Mouse (Mus musculus): ENCODE measurements at regions not wholly inside any gene's neighbourhood (a gene's known extent, or its start where the extent isn't known, plus 50 kb on each side); places are given as distances from the start of the nearest gene placed in this dataset.

- no peaks in the 10 kb centered on the region for H3K36me3 ChIP-seq (ENCODE audit: control insufficient read depth, insufficient read depth, low read length)
- H3K27ac ChIP-seq (ENCODE audit: control insufficient read depth, insufficient read depth, low read depth, low read length): no peak overlapping the region
- H3K4me3 ChIP-seq (ENCODE audit: control insufficient read depth, low read depth, low read length): no peak overlapping the region
- no peaks in the 10 kb centered on the region for H3K4me1 ChIP-seq (ENCODE audit: control insufficient read depth, insufficient read depth, low read length)
- H3K27me3 ChIP-seq (ENCODE audit: control insufficient read depth, insufficient read depth, low read length): no peaks in the 10 kb centered on the region
- TF ChIP-seq POLR2A (IDR thresholded peaks at IDR 0.05; ENCODE audit: control insufficient read depth, low read depth, low read length) (no peak), CTCF (IDR thresholded peaks at IDR 0.05; ENCODE audit: control insufficient read depth, insufficient read depth, insufficient replicate concordance, low read depth, low read length) (no peak)
Observed at GRCm38 (mm10) chr2:170257671-170258235, 109.8 kb upstream of the Zfp217 start.

GRCm38 (mm10) chr2:170255997-170256396, 108.1 kb upstream of the Zfp217 start:
- Histone ChIP-seq H3K4me3 (ENCODE audit: control insufficient read depth, low read depth, low read length) (no peak overlapping the region), H3K4me1 (ENCODE audit: control insufficient read depth, insufficient read depth, low read length) (no peaks in the 10 kb centered on the region), H3K27me3 (ENCODE audit: control insufficient read depth, insufficient read depth, low read length) (no peaks in the 10 kb centered on the region), H3K27ac (ENCODE audit: control insufficient read depth, insufficient read depth, low read depth, low read length) (no peak overlapping the region), H3K36me3 (ENCODE audit: control insufficient read depth, insufficient read depth, low read length) (no peaks in the 10 kb centered on the region)
- TF ChIP-seq POLR2A (IDR thresholded peaks at IDR 0.05; ENCODE audit: control insufficient read depth, low read depth, low read length) (no peak), CTCF (IDR thresholded peaks at IDR 0.05; ENCODE audit: control insufficient read depth, insufficient read depth, insufficient replicate concordance, low read depth, low read length) (peak; percentile 66; the same call in 1 of the 2 replicates)

GRCm38 (mm10) chr2:170255533-170255932, 107.6 kb upstream of the Zfp217 start:
- H3K4me1 ChIP-seq (ENCODE audit: control insufficient read depth, insufficient read depth, low read length): no peaks in the 10 kb centered on the region
- H3K27me3 ChIP-seq (ENCODE audit: control insufficient read depth, insufficient read depth, low read length): no peaks in the 10 kb centered on the region
- no peak overlapping the region for H3K4me3 ChIP-seq (ENCODE audit: control insufficient read depth, low read depth, low read length)
- no peaks in the 10 kb centered on the region for H3K36me3 ChIP-seq (ENCODE audit: control insufficient read depth, insufficient read depth, low read length)
- H3K27ac ChIP-seq (ENCODE audit: control insufficient read depth, insufficient read depth, low read depth, low read length): no peak overlapping the region
- TF ChIP-seq POLR2A (IDR thresholded peaks at IDR 0.05; ENCODE audit: control insufficient read depth, low read depth, low read length) (no peak), CTCF (IDR thresholded peaks at IDR 0.05; ENCODE audit: control insufficient read depth, insufficient read depth, insufficient replicate concordance, low read depth, low read length) (no peak)

- TF ChIP-seq POLR2A (IDR thresholded peaks at IDR 0.05; ENCODE audit: control insufficient read depth, low read depth, low read length) (no peak), CTCF (IDR thresholded peaks at IDR 0.05; ENCODE audit: control insufficient read depth, insufficient read depth, insufficient replicate concordance, low read depth, low read length) (no peak)
Observed at GRCm38 (mm10) chr2:170253681-170254440, 106.0 kb upstream of the Zfp217 start.

GRCm38 (mm10) chr2:170252255-170253034, 104.5 kb upstream of the Zfp217 start:
- TF ChIP-seq CTCF (IDR thresholded peaks at IDR 0.05; ENCODE audit: control insufficient read depth, insufficient read depth, insufficient replicate concordance, low read depth, low read length) (no peak), POLR2A (IDR thresholded peaks at IDR 0.05; ENCODE audit: control insufficient read depth, low read depth, low read length) (no peak)
- no peaks in the 10 kb centered on the region for H3K36me3 ChIP-seq (ENCODE audit: control insufficient read depth, insufficient read depth, low read length)
- no peaks in the 10 kb centered on the region for H3K27me3 ChIP-seq (ENCODE audit: control insufficient read depth, insufficient read depth, low read length)
- no peak overlapping the region for H3K4me3 ChIP-seq (ENCODE audit: control insufficient read depth, low read depth, low read length)
- H3K4me1 ChIP-seq (ENCODE audit: control insufficient read depth, insufficient read depth, low read length): no peaks in the 10 kb centered on the region
- no peak overlapping the region for H3K27ac ChIP-seq (ENCODE audit: control insufficient read depth, insufficient read depth, low read depth, low read length)

More at GRCm38 (mm10) chr2:170253681-170254440, 106.0 kb upstream of the Zfp217 start:
- Histone ChIP-seq H3K4me1 (ENCODE audit: control insufficient read depth, insufficient read depth, low read length) (no peaks in the 10 kb centered on the region), H3K36me3 (ENCODE audit: control insufficient read depth, insufficient read depth, low read length) (no peaks in the 10 kb centered on the region), H3K4me3 (ENCODE audit: control insufficient read depth, low read depth, low read length) (no peak overlapping the region), H3K27ac (ENCODE audit: control insufficient read depth, insufficient read depth, low read depth, low read length) (no peak overlapping the region), H3K27me3 (ENCODE audit: control insufficient read depth, insufficient read depth, low read length) (no peaks in the 10 kb centered on the region)

- Histone ChIP-seq H3K36me3 (ENCODE audit: control insufficient read depth, insufficient read depth, low read length) (no peaks in the 10 kb centered on the region), H3K4me1 (ENCODE audit: control insufficient read depth, insufficient read depth, low read length) (no peaks in the 10 kb centered on the region), H3K27ac (ENCODE audit: control insufficient read depth, insufficient read depth, low read depth, low read length) (no peak overlapping the region), H3K27me3 (ENCODE audit: control insufficient read depth, insufficient read depth, low read length) (no peaks in the 10 kb centered on the region), H3K4me3 (ENCODE audit: control insufficient read depth, low read depth, low read length) (no peak overlapping the region)
- no peak for TF ChIP-seq CTCF (IDR thresholded peaks at IDR 0.05; ENCODE audit: control insufficient read depth, insufficient read depth, insufficient replicate concordance, low read depth, low read length)
- no peak for TF ChIP-seq POLR2A (IDR thresholded peaks at IDR 0.05; ENCODE audit: control insufficient read depth, low read depth, low read length)
Observed at GRCm38 (mm10) chr2:170250680-170251079, 102.8 kb upstream of the Zfp217 start.

All from testis, adult 2 months (tissue).